Mouse (Mus musculus) layer of hippocampus, adult 8-10 months (tissue): Measurements from ENCODE around the gene Gm4301. TPM values are rescaled to one million over a fixed set of nuclear protein-coding genes. Genes with fewer than 3 reads are reported as not detected.
A peak's percentile ranks its signal among the peaks of the same experiment; 100 is the strongest.
"Not testable (repeated sequence)": the region's sequence is repeated elsewhere in the genome, so short reads cannot be mapped to it uniquely, and the experiment has no call there.

Experiments used
- DNase-seq, 2 experiments: peaks; one replicate each; pipeline ENCODE4 v3.0.0; 2022; ENCODE audit warnings: low spot score in 2 of 2
- total RNA-seq, 4 experiments: library from RNA; stranded (reverse); gene quantifications; 2 replicates each; pipeline ENCODE4 v1.2.4; 2022

Gm4301 gene
- not detected for total RNA-seq

GRCm38 (mm10) chr10:100335376-100335775 is at the start of gene Gm4301:
Gm4301 (plus strand) TSS chr10:100335676.
- not testable (repeated sequence) for DNase-seq

DNA sequence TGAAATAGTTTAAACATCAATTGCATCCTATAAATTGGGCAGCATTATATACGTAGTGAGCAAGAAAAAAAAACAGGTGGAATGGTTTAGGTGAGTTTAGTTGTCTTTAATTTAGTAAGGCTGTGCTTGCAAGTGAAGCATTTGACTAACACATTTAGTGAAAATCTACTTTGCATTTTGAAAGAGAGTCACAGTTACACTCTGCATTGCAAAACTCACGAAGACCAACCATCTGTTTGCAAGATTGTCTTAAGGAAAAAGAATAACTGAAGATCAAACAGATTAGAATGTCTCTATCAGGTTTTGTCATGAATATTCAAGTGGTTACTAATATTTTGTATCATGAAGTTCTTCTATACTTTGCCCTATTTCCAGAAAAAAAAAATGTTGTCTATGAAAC is 39.4 kb upstream of the Gm4301 start:
- no peak for DNase-seq

GRCm38 (mm10) chr10:100300106-100300505 is 35.4 kb upstream of the Gm4301 start:
- DNase-seq, result not testable (repeated sequence)

DNA sequence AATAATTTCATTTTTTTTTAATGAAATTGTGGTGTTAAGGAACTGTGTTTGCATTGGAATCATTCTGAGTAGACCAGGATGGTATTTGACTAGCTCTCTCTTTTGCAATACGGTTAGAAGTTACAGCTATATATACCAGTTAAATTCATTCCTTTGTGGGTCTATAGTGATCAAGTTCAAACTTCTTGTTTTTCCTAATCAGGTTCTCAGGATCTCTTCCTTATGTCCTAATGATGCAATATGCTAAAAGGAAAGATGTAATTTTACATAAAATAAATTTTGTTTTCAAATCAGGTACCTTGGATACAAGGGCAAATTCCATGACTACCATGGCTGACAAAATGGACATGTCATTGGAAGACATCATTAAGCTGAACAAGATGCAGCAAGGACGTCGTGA is 5.1 kb downstream of the Gm4301 start, which contains the start of gene Gm4302:
TSS of gene Gm4302 (plus strand) at position 301 of the 400 bp plus-strand sequence.
- not testable (repeated sequence) for DNase-seq

GRCm38 (mm10) chr10:100345672-100346071 is 10.2 kb downstream of the Gm4301 start, which contains the start of gene Gm4303:
Gm4303 (plus strand) TSS chr10:100345972.
- not testable (repeated sequence) for DNase-seq

GRCm38 (mm10) chr10:100350793-100351192 is 15.3 kb downstream of the Gm4301 start, which contains the start of gene Gm4305:
Gm4305 (plus strand) TSS chr10:100351093.
- not testable (repeated sequence) for DNase-seq

DNA sequence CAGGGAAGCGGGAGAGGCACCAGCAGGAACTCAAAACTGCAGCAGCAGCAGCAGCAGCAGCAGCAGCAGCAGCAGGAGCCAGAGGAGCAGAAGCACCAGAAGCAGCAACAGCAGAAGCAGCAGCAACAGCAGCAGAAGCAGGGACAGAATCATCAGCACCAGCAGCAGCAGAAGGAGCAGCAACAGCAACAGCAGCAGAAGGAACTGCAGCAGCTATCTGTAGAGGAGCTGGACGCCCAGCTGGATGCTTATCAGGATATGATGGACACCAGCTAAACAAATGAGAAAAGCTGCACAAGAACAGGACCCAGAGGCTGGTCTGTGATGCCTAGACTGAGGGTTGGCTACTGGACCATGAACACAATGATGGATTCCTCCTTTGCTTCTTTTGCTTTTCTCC is 21.4 kb downstream of the Gm4301 start:
- peak; percentile 1 to 2 for DNase-seq

- DNase-seq, result not testable (repeated sequence)
Observed at GRCm38 (mm10) chr10:100361038-100361437, 25.6 kb downstream of the Gm4301 start, which contains the start of gene Gm4307. Gm4307 (plus strand) TSS chr10:100361338.

GRCm38 (mm10) chr10:100382460-100382859 is 47.0 kb downstream of the Gm4301 start, which contains the start of gene Gm4312:
Gm4312 (minus strand) TSS chr10:100382560.
- DNase-seq, result not testable (repeated sequence)

Other genes with a start within 250 kb of the Gm4301 start
- not detected for gene Gm4302, start 5.2 kb downstream of the Gm4301 start, total RNA-seq
- not detected for gene Gm4303, start 10.3 kb downstream of the Gm4301 start, total RNA-seq
- gene Gm4305, start 15.4 kb downstream of the Gm4301 start, total RNA-seq, result not detected
- not detected for gene Gm4307, start 25.7 kb downstream of the Gm4301 start, total RNA-seq
- not detected for gene Gm4312, start 46.9 kb downstream of the Gm4301 start, total RNA-seq
- gene Tmtc3, start 151.7 kb downstream of the Gm4301 start, total RNA-seq, result 10 to 100 TPM; 10.2 to 15.6 (median 12.9) TPM
- 10 to 100 TPM; 14.0 to 16.3 (median 14.6) TPM for gene Cep290, start 151.9 kb downstream of the Gm4301 start, total RNA-seq